Mouse (Mus musculus) testis, adult 2 months (tissue): ENCODE results near the gene Smdt1. TPM values are rescaled to one million over a fixed set of nuclear protein-coding genes. Genes with fewer than 3 reads are reported as not detected.

Source experiments
- polyA plus RNA-seq: library from polyadenylated mRNA; depleted of rRNA; stranded (reverse); fragments of >200 nt; gene quantifications from 2 replicates; pipeline ENCODE4 v1.2.3, GENCODE M21; 2012; rRNA removed

Gene Smdt1
- polyA plus RNA-seq, 1 experiment: 129 TPM

Other genes starting within 250 kb of the Smdt1 start
- gene Ccdc134, start 211.0 kb upstream of the Smdt1 start, polyA plus RNA-seq: 18.1 and 19.9 TPM in 2 replicates
- 36.2 and 40.1 TPM in 2 replicates for gene Srebf2, start 191.8 kb upstream of the Smdt1 start, polyA plus RNA-seq
- gene Shisa8, start 126.1 kb upstream of the Smdt1 start, polyA plus RNA-seq: 0.31 and 0.61 TPM in 2 replicates
- gene Tnfrsf13c, start 114.6 kb upstream of the Smdt1 start, polyA plus RNA-seq: 7.2 and 8.0 TPM in 2 replicates
- 14.6 and 21.3 TPM in 2 replicates for gene Cenpm, start 94.2 kb upstream of the Smdt1 start, polyA plus RNA-seq
- 7.8 and 9.4 TPM in 2 replicates for gene 1500009C09Rik, start 86.6 kb upstream of the Smdt1 start, polyA plus RNA-seq
- 12.1 and 14.0 TPM in 2 replicates for gene Sept3, start 64.1 kb upstream of the Smdt1 start, polyA plus RNA-seq
- gene Wbp2nl, start 40.0 kb upstream of the Smdt1 start, polyA plus RNA-seq: 149 and 170 TPM in 2 replicates
- 45.3 and 48.9 TPM in 2 replicates for gene Naga, start within 50 bp of the Smdt1 start, polyA plus RNA-seq
- 5.0 and 5.5 TPM in 2 replicates for gene Pheta2, start within 50 bp of the Smdt1 start, polyA plus RNA-seq
- 240 and 246 TPM in 2 replicates for gene Ndufa6, start 15.4 kb downstream of the Smdt1 start, polyA plus RNA-seq
- 9.9 and 11.0 TPM in 2 replicates for gene Cyp2d22, start 41.3 kb downstream of the Smdt1 start, polyA plus RNA-seq
- gene Cyp2d11, start 55.1 kb downstream of the Smdt1 start, polyA plus RNA-seq: not detected in 2 replicates
- gene Cyp2d10, start 68.2 kb downstream of the Smdt1 start, polyA plus RNA-seq: 0.10 TPM in 1 of 2 replicates, not detected in the other
- gene Cyp2d9, start 94.5 kb downstream of the Smdt1 start, polyA plus RNA-seq: not detected in 2 replicates
- not detected in 2 replicates for gene Cyp2d12, start 216.1 kb downstream of the Smdt1 start, polyA plus RNA-seq